Mouse (Mus musculus): ENCODE results near the gene Tubgcp6.

Tubgcp6 gene

GRCm38 (mm10) chr15:89122649-89123366 lies at the start of gene Tubgcp6:
TSS of gene Tubgcp6 (minus strand) at chr15:89123112.
- peak; percentile 81 to 91 for DNase-seq (ENCODE audit: low read depth in 1 of 2, low spot score in 2 of 2)

GRCm38 (mm10) chr15:89172276-89172935 lies 49.5 kb upstream of the Tubgcp6 start:
- DNase-seq (ENCODE audit: low read depth in 1 of 2, low spot score in 2 of 2): no peak

DNA sequence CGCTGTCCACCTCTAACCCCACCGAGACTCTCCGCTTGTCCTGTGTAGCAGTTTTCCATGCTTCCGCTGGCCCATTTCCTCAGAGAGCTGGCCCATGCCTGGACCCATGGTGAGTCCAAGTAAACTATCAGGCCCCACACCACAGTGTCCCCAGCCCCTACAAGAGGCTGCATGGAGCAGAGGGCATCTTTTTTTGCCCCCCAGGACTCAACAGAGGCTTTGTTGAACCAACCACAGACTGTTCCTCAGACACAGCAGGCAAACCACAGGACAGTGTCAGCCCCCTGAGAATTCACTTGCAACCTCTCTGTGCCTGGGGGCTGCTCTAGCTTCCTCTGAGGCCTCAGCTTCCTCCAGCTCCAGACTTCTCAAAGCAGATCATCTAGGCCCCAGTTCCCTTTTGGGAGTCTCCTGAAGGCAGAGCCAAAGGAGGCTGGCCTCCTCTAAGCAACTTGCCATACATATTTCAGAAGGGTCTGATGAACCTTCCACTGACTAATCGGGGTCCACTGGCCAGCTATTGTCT lies 48.7 kb upstream of the Tubgcp6 start:
- no peak for DNase-seq (ENCODE audit: low read depth in 1 of 2, low spot score in 2 of 2)

DNA sequence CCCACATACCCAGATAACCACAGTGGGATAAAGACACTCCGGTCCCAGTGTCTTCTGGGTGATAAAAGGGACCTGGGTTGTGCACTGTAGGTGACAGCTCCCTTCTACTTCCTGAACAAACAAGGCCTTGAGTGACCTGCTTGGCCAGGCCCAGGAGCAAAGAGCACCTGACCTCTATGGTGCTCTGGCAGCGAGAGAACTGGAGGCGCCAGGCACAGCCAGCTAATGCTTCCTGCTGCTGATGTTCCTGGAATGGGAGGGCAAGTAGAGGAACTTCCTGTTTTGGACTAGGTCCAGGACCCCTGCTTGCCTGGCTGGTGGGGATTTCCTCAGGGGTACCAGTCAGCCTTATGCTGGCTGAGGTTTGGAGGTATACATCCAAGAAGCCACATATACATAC lies 47.2 kb upstream of the Tubgcp6 start:
- no peak for DNase-seq (ENCODE audit: low read depth in 1 of 2, low spot score in 2 of 2)

DNA sequence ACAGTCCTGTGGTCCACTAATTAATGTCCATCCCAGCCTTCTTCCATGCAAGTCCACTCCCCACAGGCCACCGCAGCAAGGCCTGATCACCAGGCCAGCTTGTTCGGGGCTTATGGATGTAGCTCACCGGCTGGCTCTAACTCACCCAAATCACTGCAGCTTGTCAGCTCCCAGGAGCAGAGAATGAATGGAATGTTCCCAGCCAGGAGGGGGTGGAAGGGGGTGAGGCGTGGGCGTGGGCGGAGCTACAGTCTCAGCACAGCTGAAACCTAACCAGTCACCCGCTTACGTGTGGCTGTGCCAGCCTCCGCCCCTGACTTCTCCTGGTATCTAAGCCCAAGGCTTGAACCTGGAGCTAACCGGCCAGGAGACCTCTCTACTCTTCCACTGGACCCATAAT lies 46.5 kb upstream of the Tubgcp6 start:
- DNase-seq (ENCODE audit: low read depth in 1 of 2, low spot score in 2 of 2): no peak

GRCm38 (mm10) chr15:89168922-89169321 lies 46.0 kb upstream of the Tubgcp6 start:
- no peak for DNase-seq (ENCODE audit: low read depth in 1 of 2, low spot score in 2 of 2)

DNA sequence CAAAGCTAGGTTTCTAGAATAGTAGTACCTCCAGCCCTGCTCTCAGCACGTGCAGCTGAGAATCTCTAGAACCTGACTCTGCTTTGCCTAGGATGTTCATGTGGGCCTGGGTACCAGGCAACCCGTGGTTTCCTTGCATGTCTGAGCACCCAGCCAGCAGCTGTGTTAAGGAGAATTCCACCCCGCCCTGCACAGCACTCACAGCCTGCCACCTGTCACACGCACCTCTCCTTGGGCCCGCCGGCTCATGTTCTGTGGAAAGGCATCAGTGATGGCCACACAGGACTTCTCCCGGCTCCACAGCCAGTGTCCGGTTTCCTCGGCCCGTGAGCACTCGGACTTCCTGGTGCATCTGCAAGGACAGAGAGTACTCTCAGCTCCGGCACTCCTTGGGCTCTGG lies 42.6 kb upstream of the Tubgcp6 start:
- no peak for DNase-seq (ENCODE audit: low read depth in 1 of 2, low spot score in 2 of 2)

DNA sequence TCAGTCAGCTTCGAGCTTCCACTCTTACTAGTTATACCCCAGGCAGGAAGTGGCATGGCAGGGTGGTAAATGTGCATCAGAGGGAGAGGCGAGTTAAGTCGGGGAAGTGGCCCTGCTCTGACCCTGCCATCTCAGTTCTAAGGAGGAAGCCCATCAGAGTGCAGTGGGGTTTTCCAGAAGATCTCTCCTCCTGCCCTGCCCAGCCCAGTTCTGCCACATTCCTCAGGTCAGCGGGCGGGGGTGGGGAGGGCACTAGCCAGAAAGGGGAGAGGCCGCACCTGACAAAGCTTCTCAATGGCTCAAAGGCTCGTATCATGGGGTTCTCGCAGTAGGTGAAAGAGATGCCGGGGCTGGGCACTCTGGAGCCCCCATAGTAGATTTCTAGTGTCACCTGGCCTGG lies 38.5 kb upstream of the Tubgcp6 start:
- DNase-seq (ENCODE audit: low read depth in 1 of 2, low spot score in 2 of 2): no peak

- DNase-seq (ENCODE audit: low read depth in 1 of 2, low spot score in 2 of 2): no peak
These were observed 35.6 kb upstream of the Tubgcp6 start for GRCm38 (mm10) chr15:89158516-89158915.

GRCm38 (mm10) chr15:89157954-89158353 lies 35.0 kb upstream of the Tubgcp6 start:
- DNase-seq (ENCODE audit: low read depth in 1 of 2, low spot score in 2 of 2): peak in 1 of 2 experiments; percentile 45

DNA sequence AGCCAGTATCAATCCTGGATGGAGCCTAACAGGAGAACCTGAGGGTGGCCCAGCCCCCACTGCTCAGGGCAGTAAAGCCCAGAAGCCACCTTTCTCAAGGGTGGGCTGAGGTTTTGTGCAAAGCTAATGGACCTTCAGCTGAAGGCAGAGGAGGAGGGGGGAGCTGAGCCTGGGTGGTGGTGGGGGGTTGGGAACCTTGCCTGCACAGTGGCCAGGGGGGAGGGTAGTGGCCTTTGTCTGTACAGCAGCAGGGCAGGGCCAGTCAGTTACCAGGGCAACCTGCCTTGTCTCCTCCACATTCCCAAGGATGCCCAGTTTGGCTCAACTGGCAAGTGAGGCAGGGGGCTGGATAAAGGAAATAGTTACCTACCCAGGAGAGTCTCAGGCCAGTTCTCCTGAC lies 29.4 kb upstream of the Tubgcp6 start:
- DNase-seq (ENCODE audit: low read depth in 1 of 2, low spot score in 2 of 2): no peak

- DNase-seq (ENCODE audit: low read depth in 1 of 2, low spot score in 2 of 2): no peak
These were observed 27.1 kb upstream of the Tubgcp6 start for GRCm38 (mm10) chr15:89150041-89150390.

GRCm38 (mm10) chr15:89149271-89150040 lies 26.5 kb upstream of the Tubgcp6 start, which contains the start of gene Mapk11:
TSS of gene Mapk11 (minus strand) at chr15:89149628.
- DNase-seq (ENCODE audit: low read depth in 1 of 2, low spot score in 2 of 2): no peak

- no peak for DNase-seq (ENCODE audit: low read depth in 1 of 2, low spot score in 2 of 2)
These were observed 25.8 kb upstream of the Tubgcp6 start for GRCm38 (mm10) chr15:89148496-89149270.

DNA sequence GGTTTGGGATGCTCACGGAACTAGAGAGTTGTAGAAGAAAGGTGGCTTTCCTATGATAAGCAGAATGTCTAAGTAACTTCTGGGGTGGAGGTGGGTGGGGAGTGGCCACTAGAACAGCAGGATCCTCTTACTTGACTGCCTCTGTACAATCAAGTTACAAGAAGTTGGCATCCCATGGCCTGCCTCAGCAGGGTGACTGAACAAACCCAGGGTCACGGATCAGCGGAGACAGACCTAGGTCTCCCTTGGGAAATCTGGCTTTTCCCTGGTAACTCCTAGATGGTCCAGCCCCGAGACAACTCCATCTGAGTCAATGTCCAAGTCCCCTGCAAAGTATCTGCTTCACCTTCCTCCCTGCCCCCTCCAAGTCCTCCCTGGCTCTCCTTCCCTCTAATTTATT lies 25.0 kb upstream of the Tubgcp6 start:
- DNase-seq (ENCODE audit: low read depth in 1 of 2, low spot score in 2 of 2): no peak

GRCm38 (mm10) chr15:89147456-89147855 lies 24.5 kb upstream of the Tubgcp6 start:
- no peak for DNase-seq (ENCODE audit: low read depth in 1 of 2, low spot score in 2 of 2)

- no peak for DNase-seq (ENCODE audit: low read depth in 1 of 2, low spot score in 2 of 2)
These were observed 24.1 kb upstream of the Tubgcp6 start for GRCm38 (mm10) chr15:89147024-89147423.

DNA sequence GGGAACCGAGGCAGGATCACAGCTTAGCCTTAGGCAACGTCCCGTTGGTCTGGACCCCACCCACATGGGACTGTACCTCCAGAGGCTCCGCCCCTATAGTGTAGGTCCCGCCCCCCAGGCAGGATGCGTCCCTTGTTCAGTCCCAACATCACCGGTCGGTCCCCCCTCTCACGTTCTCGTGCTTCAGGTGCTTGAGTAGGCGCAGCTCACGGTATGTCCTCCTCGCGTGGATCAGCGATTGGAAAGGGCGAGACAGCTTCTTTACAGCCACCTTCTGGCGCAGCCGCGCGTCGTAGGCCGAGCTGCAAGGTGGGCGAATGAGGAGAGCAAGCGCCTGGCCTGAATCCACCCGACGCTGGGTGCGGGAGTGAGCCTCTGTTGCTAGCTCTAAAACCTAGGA lies 23.6 kb upstream of the Tubgcp6 start:
- DNase-seq (ENCODE audit: low read depth in 1 of 2, low spot score in 2 of 2): no peak

DNA sequence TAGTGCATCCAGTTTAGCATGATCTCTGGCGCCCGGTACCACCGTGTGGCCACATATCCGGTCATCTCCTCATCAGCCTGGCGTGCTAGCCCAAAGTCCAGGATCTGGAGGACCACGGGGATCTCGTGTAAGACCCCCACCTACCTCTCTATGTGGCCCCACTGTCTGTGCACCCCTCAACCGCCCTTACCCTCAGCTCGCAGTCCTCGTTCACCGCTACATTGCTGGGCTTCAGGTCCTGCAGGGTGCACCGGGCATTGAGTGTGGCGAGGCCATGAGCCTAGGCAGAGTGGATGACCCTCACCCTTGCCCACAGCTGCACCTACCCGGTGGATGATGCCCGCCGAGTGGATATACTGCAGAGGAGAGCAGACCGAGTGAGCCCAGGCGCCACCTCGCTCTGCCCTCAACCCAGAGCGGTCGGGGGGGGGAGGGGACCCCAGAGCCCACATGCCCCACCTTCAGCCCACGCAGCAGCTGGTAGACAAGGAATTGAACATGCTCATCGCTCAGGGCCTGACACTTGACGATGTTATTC lies 23.0 kb upstream of the Tubgcp6 start:
- DNase-seq (ENCODE audit: low read depth in 1 of 2, low spot score in 2 of 2): no peak

DNA sequence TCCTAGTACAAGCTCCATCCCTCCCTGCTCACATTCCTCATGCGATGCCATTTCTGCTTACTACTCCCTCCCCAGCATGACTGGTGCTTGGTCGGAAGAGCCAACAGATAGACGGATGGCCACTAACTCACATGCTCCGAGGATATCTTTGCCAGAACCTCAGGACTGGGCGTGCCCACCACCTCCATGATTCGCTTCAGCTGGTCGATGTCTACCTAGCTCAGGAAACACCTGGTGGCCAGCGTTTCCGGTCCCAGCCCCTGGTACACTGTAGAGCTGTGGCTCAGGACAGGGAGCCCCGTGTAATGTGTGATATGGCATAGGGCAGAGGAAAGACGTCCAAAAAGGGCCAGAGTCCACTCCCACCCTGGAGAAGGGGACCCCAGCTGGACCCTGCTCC lies 22.1 kb upstream of the Tubgcp6 start:
- DNase-seq (ENCODE audit: low read depth in 1 of 2, low spot score in 2 of 2): no peak

GRCm38 (mm10) chr15:89143134-89143533 lies 20.2 kb upstream of the Tubgcp6 start:
- no peak for DNase-seq (ENCODE audit: low read depth in 1 of 2, low spot score in 2 of 2)
